Mouse (Mus musculus): ENCODE data around the gene Rasal3.

Gene Rasal3

GRCm38 (mm10) chr17:32389101-32389659 lies 14.2 kb downstream of the Rasal3 start, which contains the start of gene Wiz:
Gene Wiz (minus strand): TSS chr17:32389439.
- peak; percentile 84 to 92 for DNase-seq (ENCODE audit: low read depth in 2 of 2, low spot score in 2 of 2)

- DNase-seq (ENCODE audit: low read depth in 2 of 2, low spot score in 2 of 2): no peak
Measured at GRCm38 (mm10) chr17:32388370-32389100, 14.8 kb downstream of the Rasal3 start.

GRCm38 (mm10) chr17:32387986-32388369 lies 15.4 kb downstream of the Rasal3 start:
- no peak for DNase-seq (ENCODE audit: low read depth in 2 of 2, low spot score in 2 of 2)

GRCm38 (mm10) chr17:32386659-32387432 lies 16.5 kb downstream of the Rasal3 start:
- peak; percentile 54 to 68 for DNase-seq (ENCODE audit: low read depth in 2 of 2, low spot score in 2 of 2)

- DNase-seq (ENCODE audit: low read depth in 2 of 2, low spot score in 2 of 2): no peak
Measured at GRCm38 (mm10) chr17:32383661-32384060, 19.7 kb downstream of the Rasal3 start.

GRCm38 (mm10) chr17:32382576-32382975 lies 20.8 kb downstream of the Rasal3 start:
- no peak for DNase-seq (ENCODE audit: low read depth in 2 of 2, low spot score in 2 of 2)

GRCm38 (mm10) chr17:32378786-32379185 lies 24.6 kb downstream of the Rasal3 start:
- no peak for DNase-seq (ENCODE audit: low read depth in 2 of 2, low spot score in 2 of 2)

- DNase-seq (ENCODE audit: low read depth in 2 of 2, low spot score in 2 of 2): no peak
Measured at GRCm38 (mm10) chr17:32377137-32377536, 26.2 kb downstream of the Rasal3 start.

GRCm38 (mm10) chr17:32376475-32376874 lies 26.9 kb downstream of the Rasal3 start:
- DNase-seq (ENCODE audit: low read depth in 2 of 2, low spot score in 2 of 2): no peak

GRCm38 (mm10) chr17:32368991-32369578 lies 34.3 kb downstream of the Rasal3 start:
- DNase-seq (ENCODE audit: low read depth in 2 of 2, low spot score in 2 of 2): no peak

GRCm38 (mm10) chr17:32367706-32368105 lies 35.7 kb downstream of the Rasal3 start:
- no peak for DNase-seq (ENCODE audit: low read depth in 2 of 2, low spot score in 2 of 2)

GRCm38 (mm10) chr17:32365296-32365695 lies 38.1 kb downstream of the Rasal3 start:
- no peak for DNase-seq (ENCODE audit: low read depth in 2 of 2, low spot score in 2 of 2)

GRCm38 (mm10) chr17:32364850-32365249 lies 38.5 kb downstream of the Rasal3 start:
- DNase-seq (ENCODE audit: low read depth in 2 of 2, low spot score in 2 of 2): no peak

- DNase-seq (ENCODE audit: low read depth in 2 of 2, low spot score in 2 of 2): peak; percentile 70 to 74
Measured at GRCm38 (mm10) chr17:32364331-32364730, 39.1 kb downstream of the Rasal3 start.

GRCm38 (mm10) chr17:32363821-32364301 lies 39.5 kb downstream of the Rasal3 start:
- no peak for DNase-seq (ENCODE audit: low read depth in 2 of 2, low spot score in 2 of 2)

- DNase-seq (ENCODE audit: low read depth in 2 of 2, low spot score in 2 of 2): no peak
Measured at GRCm38 (mm10) chr17:32362686-32363085, 40.7 kb downstream of the Rasal3 start.

- no peak for DNase-seq (ENCODE audit: low read depth in 2 of 2, low spot score in 2 of 2)
Measured at GRCm38 (mm10) chr17:32359928-32360327, 43.5 kb downstream of the Rasal3 start.

- DNase-seq (ENCODE audit: low read depth in 2 of 2, low spot score in 2 of 2): no peak
Measured at GRCm38 (mm10) chr17:32358943-32359340, 44.4 kb downstream of the Rasal3 start.

- no peak for DNase-seq (ENCODE audit: low read depth in 2 of 2, low spot score in 2 of 2)
Measured at GRCm38 (mm10) chr17:32358192-32358942, 45.0 kb downstream of the Rasal3 start.

Measured in CD8-positive naive resting alpha-beta T cell, adult 2 months (primary cell).